Mouse (Mus musculus) large intestine, adult 2 months (tissue): ENCODE data around the gene Akirin1. TPM values are rescaled to one million over a fixed set of nuclear protein-coding genes. Genes with fewer than 3 reads are reported as not detected.
A peak's percentile ranks its signal among the peaks of the same experiment; 100 is the strongest.

Experiments used
- DNase-seq: peaks from one replicate; pipeline ENCODE4 v3.0.0-alpha.2; 2012; ENCODE audit warnings: low read depth, low spot score
- WGBS: fragments of 180-500 bp; shearing (Covaris S2); methylation state at CpG from one replicate; pipeline ENCODE4 v1.1.7; 2018; 5-methylcytosine and 5-hydroxymethylcytosine counted together
- polyA plus RNA-seq: library from polyadenylated mRNA; depleted of rRNA; stranded (reverse); fragments of >200 nt; gene quantifications from 2 replicates; pipeline ENCODE4 v1.2.3, GENCODE M21; 2012; rRNA removed

Akirin1 gene
- polyA plus RNA-seq, 1 experiment = 20.2 TPM

GRCm38 (mm10) chr4:123732163-123732910 lies 17.8 kb downstream of the Akirin1 start:
- no peak for DNase-seq
- 96% methylated on average over 4 of the region's 4 CpGs for WGBS

DNA sequence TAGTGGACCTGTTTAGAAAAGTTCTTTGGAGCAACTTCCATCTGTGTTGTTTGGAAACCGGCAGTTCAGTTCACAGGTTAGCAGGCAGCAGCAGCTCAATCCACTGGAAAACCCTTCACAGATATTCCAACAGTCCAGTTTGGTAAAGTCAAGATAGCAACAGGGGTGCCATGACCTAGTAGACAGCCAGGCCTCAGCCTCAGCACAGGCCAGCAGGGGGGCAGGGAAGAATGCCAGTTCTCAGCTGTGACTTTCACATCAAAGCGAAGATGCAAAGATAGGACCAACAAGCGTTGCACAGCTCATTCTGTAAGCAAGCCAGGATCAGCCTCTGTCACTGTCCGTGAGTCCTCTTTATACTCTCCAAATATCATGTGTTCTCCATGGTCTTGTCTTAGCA lies 28.4 kb downstream of the Akirin1 start:
- 95% methylated on average over 4 of the region's 4 CpGs for WGBS
- DNase-seq = no peak

DNA sequence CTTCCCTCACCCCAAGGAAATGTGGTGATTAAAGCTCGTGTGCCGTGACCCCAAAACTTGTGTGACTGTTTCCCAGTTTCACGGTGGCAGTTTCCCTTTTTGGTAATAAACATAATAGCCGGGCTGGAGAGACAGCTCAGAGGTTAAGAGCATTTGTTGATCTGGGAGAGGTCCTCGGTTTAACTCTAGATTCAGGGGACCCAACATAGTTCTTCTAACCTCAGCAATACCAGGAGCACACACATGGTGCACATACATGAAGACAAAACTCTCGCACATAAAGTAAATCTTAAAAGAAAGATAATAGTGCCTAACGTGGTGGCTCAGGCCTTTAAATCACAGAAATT lies 31.7 kb downstream of the Akirin1 start:
- 10% methylated on average over 7 of the region's 7 CpGs for WGBS
- DNase-seq = no peak

DNA sequence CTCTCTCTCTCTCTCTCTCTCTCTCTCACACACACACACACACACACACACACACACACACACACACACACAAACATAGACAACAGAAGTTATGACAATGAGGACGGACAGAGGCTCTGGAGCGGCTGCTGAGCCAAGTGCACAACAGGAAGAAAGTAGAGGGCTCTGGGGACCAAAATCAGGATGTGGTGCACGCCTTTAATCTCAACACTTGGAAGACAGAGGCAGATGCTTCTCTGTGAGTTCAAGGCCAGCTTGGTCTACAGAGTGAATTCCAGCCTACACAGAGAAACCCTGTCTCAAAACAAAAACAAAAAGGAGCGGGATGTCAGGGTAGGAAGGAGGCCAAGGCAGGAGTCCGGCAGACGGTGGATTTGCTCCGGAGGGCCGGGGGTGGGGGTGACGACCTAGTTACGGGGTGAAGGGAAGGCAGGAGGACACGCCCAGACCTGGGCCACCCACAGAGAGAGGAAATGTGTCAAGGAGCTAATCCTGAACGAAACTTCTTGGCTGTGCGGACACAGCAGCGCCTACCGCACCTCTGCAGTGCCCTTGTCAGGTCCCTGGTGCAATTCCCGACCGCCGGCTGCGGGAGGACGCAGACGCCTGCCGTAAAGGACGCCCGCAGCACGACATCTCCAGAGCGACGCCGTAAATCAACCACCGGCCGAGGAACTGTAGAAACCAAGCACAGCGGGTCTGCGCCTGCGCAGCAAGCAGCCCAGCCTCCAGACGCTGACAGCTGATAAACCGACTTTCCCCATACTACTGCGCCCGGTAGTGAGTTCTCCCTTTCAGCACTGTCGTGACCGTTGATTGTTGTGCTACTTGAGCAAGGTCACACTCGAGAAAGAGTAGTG lies 32.3 kb downstream of the Akirin1 start, which contains the start of gene Ndufs5:
Ndufs5 (minus strand) TSS at position 629 of the 860 bp plus-strand sequence.
- DNase-seq = peak; percentile 75
- under 1% methylated on average over 40 of the region's 40 CpGs for WGBS

- WGBS = 93% methylated on average over 3 of the region's 3 CpGs
- no peak for DNase-seq
Measured at GRCm38 (mm10) chr4:123712431-123712830, 37.7 kb downstream of the Akirin1 start.

DNA sequence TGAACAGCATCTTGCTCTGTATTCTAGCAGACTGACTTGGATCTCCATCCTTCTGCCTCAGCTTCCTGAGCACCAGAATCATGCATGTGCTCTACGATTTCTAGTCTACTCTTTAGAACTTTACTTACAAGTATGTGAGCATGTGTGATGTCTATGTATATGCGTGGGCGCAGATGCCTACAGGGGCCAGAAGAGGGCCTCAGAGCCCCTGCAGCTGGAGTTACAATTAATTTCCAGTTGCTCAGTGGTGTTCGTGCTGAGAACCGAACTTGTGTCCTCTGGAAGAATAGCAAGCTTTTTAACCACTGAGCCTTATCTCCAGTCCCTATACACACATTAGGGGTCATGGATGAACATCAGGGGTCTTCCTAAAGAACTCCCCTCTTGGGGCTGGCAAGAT lies 42.8 kb downstream of the Akirin1 start:
- WGBS = 89% methylated on average over 5 of the region's 5 CpGs
- DNase-seq = no peak

- 92% methylated on average over 2 of the region's 2 CpGs for WGBS
- DNase-seq = no peak
Measured at GRCm38 (mm10) chr4:123705340-123705739, 44.8 kb downstream of the Akirin1 start.

- 61% methylated on average over 12 of the region's 12 CpGs for WGBS
Measured at GRCm38 (mm10) chr4:123693384-123693783, 56.8 kb downstream of the Akirin1 start.

GRCm38 (mm10) chr4:123692071-123692470 lies 58.1 kb downstream of the Akirin1 start:
- no peak for DNase-seq
- WGBS = 83% methylated on average over 3 of the region's 3 CpGs

More at GRCm38 (mm10) chr4:123693384-123693783, 56.8 kb downstream of the Akirin1 start:
- DNase-seq = no peak

DNA sequence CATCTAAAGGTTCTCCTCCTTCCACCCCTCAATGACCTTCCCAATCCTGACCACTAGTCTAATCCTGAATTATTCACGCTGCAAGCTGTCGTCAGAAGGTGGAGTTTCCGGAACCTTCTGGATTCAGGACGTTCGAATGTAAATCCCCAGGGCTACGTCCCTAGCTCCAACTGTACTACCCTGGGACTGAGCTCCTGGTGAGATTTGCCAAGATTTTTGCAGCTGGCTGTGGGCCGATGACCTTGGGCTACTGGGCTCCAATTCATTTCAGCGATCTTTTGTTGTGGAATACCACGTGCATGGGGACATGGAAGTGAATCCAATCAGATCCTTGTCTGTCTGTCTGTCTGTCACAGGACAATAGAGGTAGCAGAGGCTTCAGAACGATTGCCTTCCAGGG lies 59.8 kb downstream of the Akirin1 start:
- no peak for DNase-seq
- 81% methylated on average over 10 of the region's 10 CpGs for WGBS

DNA sequence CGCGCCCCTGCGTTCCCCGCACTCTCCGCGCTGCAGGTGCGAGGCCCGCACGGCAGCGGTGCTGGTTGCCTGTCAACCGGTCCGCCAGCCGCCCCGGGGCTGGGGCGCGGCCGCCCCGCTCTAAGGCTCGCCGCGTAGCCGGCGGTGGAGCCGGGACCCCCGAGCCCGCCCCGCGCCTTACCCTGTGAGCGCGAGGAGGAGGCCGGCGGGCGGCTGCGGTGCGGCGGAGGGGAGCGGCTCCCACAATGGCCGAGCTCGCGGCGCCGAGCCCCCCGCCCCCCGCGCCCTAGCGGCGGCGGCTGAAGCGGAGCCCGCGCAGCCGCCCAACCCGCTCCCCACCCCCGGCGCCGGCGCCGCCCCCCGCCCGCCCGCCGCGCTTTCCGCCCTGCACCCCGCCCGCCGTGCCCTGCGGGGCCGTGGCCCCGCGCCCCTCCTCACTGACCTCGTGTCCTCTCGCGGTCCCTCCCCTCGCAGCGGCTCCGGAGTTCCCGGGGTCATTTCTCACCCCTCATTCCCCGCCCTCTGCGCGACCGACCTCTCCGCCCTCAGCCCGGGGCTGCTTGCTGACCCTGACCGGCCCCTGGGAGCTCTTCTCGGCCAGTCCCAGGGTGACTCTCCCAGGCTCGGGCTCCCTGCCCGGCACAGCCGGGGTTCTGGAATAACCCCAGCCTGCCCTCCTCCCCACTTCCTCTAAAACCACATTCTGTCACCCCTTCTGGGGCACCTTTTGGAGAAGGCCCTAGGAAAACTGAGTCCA lies 62.9 kb downstream of the Akirin1 start:
- no peak for DNase-seq

DNA sequence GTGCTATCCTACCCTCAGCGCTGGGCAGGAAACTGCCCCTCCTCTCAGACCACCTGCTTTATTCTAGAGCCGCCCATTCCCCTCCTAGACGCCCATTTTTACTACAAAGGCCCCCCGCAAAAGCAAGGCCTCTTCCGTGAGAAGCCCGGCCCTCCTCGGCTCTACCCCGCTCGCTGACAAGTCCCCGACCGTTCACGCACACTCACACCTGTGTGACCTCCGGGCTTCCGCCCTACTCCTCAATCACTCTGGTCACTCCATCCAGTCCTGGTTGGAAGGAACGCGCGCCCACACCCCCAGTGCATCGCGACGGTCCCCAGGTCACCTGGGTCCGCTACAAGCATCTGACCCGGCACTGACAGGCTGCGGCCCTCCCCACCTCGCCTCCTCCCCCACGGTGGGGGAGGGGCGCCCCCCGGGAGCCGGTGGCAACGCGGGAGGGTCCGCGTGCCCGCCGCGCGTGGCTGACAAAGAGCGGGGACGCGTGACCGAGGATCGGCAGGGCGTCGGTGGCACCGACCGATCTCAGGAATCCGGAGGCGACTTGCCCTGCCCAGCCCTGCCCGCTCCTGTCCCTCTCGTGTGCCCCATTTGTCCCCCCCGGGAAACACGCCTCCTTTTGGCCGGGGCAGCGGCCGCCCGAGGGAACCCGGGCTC lies 63.6 kb downstream of the Akirin1 start:
- WGBS = 3% methylated on average over 54 of the region's 56 CpGs
- no peak for DNase-seq

More for the DNA sequence above, 62.9 kb downstream of the Akirin1 start:
- WGBS = 2% methylated on average over 71 of the region's 89 CpGs

DNA sequence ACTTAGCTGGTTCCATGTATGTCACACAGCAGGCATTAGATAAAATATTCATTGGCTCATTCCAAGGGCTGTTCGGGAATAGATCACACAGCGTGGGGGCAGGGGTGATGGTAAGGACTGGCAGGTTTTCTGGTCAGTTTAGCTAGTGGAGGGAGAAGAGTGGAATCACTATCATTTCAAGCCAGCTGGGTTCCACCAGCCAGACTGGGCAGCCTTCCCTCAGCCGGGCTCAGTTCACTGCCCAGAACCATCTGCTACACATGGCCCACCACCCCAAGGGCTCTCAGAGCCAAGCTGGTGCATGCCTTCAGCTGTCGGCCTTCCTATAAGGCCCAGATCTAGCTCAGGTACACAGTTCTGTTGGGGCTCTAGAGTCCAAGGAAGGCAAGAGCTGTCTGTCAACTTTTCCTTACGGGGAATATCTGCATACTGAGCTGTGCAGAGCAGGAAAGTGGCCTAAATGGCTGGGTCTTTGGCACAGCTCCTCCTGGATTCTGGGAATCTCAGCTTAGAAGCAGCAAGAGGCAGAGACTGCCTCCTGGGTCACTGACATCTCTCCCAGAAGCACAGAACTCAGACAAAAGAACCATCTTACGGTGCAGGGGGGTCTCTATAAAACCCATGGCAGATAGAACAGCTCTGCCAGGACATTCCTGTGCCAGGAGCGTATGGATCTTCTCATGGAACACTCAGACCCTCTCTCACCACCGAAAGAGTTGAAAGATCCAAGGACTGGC lies 64.5 kb downstream of the Akirin1 start:
- no peak for DNase-seq
- 74% methylated on average over 8 of the region's 8 CpGs for WGBS

DNA sequence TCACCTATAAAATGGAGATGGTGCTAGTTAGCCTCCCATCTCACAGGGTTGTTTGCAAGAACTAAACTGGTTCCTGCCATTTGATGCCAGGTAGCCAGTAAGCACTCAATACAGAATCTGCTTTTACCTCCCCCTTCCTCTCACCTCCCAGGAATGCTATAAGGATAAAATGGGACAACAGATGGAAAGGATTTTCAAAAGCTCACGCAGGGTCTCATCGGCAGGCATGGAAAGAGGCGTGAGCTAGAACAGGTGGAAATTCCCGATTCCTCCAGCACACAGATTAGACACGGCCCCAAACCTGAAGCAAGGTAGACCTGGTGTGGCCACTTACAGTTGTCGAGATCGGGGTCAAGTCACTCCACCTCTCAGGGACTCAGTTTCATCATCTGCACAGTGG lies 65.1 kb downstream of the Akirin1 start:
- 86% methylated on average over 7 of the region's 7 CpGs for WGBS

More for the DNA sequence above, 65.1 kb downstream of the Akirin1 start:
- DNase-seq = no peak

Other genes with a start within 250 kb of the Akirin1 start
- gene Macf1, start 66.0 kb downstream of the Akirin1 start, polyA plus RNA-seq = 23.4 and 30.4 TPM in 2 replicates
- gene Ndufs5, start 32.1 kb downstream of the Akirin1 start, polyA plus RNA-seq = 62.4 and 69.0 TPM in 2 replicates
- 18.2 and 19.6 TPM in 2 replicates for gene Rhbdl2, start 37.5 kb upstream of the Akirin1 start, polyA plus RNA-seq
- gene 4933427I04Rik, start 109.3 kb upstream of the Akirin1 start, polyA plus RNA-seq = not detected in 2 replicates
- gene Mycbp, start 154.5 kb upstream of the Akirin1 start, polyA plus RNA-seq = 12.3 and 13.3 TPM in 2 replicates
- 27.5 and 29.2 TPM in 2 replicates for gene Rragc, start 167.1 kb upstream of the Akirin1 start, polyA plus RNA-seq
- gene 4930535I16Rik, start 167.7 kb upstream of the Akirin1 start, polyA plus RNA-seq = 0.49 TPM in 1 of 2 replicates, not detected in the other